Mouse (Mus musculus): ENCODE measurements around the gene Cdt1. TPM values are rescaled to one million over a fixed set of nuclear protein-coding genes. Genes with fewer than 3 reads are reported as not detected.
"Not testable (repeated sequence)": the region's sequence is repeated elsewhere in the genome, so short reads cannot be mapped to it uniquely, and the experiment has no call there.

Cdt1 gene
- total RNA-seq, 2 experiments from 2014 or later: 2.7 to 3.2 TPM

- no peak for DNase-seq (ENCODE audit: low spot score)
- intact Hi-C loops (cut with DNase I): no loop called here
Observed at GRCm38 (mm10) chr8:122571750-122572267, 4.0 kb downstream of the Cdt1 start.

DNA sequence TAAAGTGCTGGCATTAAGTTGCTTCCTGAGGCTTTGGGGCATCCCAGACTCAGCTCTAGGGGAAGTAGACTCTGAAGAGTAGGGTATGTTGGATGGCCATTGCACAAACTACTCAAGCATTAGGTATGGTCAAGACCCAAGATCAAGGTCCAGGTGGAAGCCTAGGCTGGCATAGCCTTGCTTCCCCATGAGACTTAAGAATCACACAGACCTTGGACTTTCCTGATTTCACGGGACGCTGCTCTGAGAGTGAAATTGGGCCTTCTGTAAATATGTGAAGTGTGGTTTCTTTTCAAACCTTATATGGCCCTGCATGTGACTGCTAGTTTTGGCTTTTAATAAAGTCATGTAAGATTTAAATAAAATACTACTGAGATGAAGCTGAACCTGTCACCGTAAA lies 4.9 kb downstream of the Cdt1 start:
- no peak for DNase-seq (ENCODE audit: low spot score)
- intact Hi-C loops (cut with DNase I): no loop called here

DNA sequence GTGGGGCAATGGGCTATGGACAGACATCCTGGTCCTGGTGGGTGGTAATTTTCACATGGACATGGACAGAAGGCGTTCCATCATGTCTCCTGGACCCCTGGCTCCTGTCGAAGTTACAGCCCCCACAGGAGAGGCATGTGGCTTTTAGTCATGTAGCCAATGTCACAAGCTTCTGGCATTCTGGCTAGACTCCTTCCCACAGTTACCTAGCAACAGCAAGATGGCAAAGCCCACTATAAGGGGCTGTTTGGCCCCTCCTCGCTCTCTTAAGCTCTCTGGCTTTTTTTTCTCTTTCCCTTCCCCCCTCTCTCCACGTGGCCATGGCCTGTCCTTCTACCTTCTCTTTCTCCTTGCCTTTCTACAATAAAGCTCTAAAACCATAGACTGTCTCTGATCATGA lies 5.4 kb downstream of the Cdt1 start:
- intact Hi-C loops (cut with DNase I); DNase-seq (ENCODE audit: low spot score): not testable (repeated sequence)

- no peak for DNase-seq (ENCODE audit: low spot score)
- intact Hi-C loops (cut with DNase I): no loop called here
Observed at GRCm38 (mm10) chr8:122573577-122573976, 5.8 kb downstream of the Cdt1 start.

DNA sequence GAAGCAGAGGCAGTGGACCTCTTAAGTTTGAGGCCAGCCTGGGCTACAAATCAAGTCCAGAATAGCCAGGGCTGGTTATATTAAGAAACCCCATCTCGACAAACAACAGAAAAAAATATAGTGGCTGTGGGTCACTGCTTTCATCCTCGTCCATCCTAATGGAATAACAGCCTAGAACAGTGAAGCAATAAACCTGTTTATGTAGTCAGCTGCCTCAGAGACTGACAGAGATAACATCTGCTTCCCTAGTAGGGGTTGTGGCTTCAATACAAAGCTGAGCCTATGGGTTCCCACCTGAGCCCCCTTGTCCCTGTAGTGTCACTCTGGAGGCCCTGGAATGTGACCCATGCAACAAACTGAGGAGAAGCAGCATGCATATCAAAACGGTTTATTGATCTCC lies 6.4 kb downstream of the Cdt1 start:
- DNase-seq (ENCODE audit: low spot score): no peak
- intact Hi-C loops (cut with DNase I): no loop called here

DNA sequence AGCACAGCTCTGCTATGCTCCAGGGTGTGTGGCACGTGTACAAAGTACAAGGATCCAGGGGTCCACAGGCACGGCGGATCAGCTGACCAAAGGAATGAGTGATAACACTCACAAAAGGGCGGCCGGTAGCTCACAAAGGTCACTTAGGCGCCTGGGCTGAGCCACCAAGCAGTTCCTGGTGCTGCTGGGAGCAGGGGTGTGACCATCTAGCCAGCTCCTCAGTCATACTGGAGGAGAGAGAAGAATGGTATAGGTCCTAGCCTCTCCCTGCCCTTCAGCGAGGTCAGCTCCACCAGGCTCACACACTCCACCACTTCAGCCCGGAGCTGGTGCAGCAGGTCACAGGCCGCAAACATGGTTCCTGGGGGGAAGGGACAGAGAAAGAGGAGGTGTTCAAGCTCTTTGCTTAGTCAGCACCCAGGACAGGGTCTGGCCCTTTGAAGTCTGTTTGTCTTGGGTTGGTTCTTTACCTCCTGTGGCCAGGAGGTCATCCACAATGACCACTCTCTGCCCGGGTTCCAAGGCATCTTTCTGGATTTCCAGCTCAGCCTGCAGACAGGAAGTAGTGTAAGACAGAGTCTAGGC lies 6.9 kb downstream of the Cdt1 start:
- DNase-seq (ENCODE audit: low spot score): no peak

DNA sequence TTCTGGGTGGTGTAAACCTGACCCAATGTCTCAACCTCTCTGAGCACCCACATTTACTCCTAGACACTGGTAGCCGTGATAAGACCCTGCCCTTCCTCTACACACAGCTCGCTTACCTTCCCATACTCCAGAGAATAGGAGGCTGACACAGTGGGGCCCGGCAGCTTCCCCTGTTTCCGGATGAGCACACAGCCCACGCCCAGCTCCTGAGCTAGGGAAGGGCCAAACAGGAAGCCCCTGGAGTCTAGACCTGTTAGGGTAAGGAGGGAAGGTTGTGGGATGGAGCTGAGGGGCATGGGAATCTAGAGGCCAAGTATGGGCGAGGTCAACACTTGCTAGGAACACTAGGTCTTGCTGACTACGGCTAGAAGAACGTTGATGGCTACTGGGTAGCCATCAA lies 7.5 kb downstream of the Cdt1 start:
- intact Hi-C loops (cut with DNase I): no loop called here
- DNase-seq (ENCODE audit: low spot score): no peak

More for the DNA sequence above, 6.9 kb downstream of the Cdt1 start:
- intact Hi-C loops (cut with DNase I): no loop called here

- DNase-seq (ENCODE audit: low spot score): no peak
- intact Hi-C loops (cut with DNase I): no loop called here
Observed at GRCm38 (mm10) chr8:122575735-122576647, 8.2 kb downstream of the Cdt1 start.

DNA sequence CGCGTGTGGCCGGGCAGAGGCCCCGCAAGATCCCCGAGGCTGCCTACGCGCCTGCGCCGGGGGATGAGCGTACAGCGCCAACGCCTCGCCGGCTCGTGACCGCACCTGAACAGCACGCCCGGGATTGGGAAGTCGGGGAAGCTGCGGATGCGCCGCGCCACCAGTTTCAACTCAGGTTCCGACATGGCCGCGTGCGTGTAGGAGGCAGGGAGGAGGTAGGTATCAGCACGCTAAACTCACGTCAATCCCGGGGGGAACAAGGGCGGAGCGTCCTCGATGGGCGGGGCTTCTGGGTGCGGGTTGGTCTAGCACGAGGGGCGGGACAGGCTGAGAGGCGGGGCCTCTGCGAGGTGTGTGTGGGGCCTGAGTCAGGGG lies 8.8 kb downstream of the Cdt1 start, which contains the start of gene Aprt:
Gene Aprt, minus strand, starts transcription at position 262 of the 375 bp plus-strand sequence.
- DNase-seq (ENCODE audit: low spot score): peak; percentile 87
- intact Hi-C loops (cut with DNase I): no loop called here

- DNase-seq (ENCODE audit: low spot score): no peak
- intact Hi-C loops (cut with DNase I): no loop called here
Observed at GRCm38 (mm10) chr8:122577116-122577515, 9.3 kb downstream of the Cdt1 start.

GRCm38 (mm10) chr8:122579196-122579595 lies 11.4 kb downstream of the Cdt1 start:
- DNase-seq (ENCODE audit: low spot score): no peak
- intact Hi-C loops (cut with DNase I): no loop called here

DNA sequence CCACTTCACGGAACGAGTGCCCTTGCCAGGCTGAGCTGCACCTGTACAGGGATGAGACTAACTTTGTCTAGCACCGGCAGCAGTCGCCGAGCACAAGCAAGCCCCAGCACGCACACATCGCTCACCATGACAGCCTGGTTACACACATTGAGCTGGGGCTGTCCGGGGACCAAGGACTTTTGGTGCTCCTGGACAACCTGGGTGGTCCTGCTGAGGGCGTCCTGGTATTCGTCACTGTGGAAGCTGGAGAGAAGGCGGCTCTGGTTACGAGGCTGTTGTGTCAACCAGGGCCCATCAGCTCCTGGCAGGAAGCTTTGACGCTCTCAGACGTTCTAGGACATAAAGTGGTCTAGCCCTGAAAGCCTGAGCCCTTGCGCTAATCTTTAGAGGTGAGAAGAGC lies 13.1 kb downstream of the Cdt1 start:
- no peak for DNase-seq (ENCODE audit: low spot score)
- intact Hi-C loops (cut with DNase I): no loop called here

DNA sequence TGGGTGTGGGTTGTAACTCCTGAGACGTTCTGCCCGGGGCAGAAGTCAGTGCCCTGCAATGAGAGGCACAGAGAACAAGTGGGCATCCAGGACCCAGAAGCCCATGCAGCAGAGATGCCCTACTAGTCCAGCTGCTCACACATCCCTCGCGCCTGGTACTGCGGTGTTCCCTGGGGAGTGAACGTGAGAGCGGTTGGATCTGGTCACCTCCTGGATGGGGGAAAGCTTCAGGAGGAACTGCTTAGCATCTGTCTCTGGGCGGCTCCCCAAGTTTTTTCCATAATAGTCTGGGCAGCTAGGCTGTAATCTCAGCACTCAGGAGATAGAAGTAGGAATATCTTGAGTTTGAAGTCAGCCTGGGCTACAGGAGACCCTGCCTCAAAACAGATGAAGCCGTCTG lies 17.2 kb downstream of the Cdt1 start:
- intact Hi-C loops (cut with DNase I): no loop called here

GRCm38 (mm10) chr8:122585411-122585891 lies 17.6 kb downstream of the Cdt1 start:
- intact Hi-C loops (cut with DNase I): no loop called here
- DNase-seq (ENCODE audit: low spot score): no peak

More for the DNA sequence above, 17.2 kb downstream of the Cdt1 start:
- no peak for DNase-seq (ENCODE audit: low spot score)

DNA sequence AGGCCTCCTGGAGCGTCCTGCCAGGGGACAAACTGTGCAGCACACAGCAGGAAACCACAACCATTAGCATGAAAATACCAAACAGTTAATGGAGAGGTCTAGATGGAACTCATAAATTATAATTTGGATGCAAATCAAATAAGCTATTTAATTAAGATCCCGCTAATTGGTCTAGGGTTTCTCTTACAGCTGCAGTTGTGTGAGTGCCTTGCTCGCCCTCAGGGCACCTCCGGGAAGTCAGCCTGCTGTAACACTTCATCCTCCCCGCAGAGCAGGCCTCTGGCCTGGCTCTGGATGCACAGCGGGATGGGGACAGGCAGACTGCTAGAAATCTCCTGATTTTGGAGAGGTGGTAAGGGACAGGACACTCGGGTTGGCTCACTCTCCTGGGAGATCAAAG lies 18.4 kb downstream of the Cdt1 start:
- DNase-seq (ENCODE audit: low spot score): no peak
- intact Hi-C loops (cut with DNase I): no loop called here

GRCm38 (mm10) chr8:122586749-122587148 lies 18.9 kb downstream of the Cdt1 start:
- no peak for DNase-seq (ENCODE audit: low spot score)

DNA sequence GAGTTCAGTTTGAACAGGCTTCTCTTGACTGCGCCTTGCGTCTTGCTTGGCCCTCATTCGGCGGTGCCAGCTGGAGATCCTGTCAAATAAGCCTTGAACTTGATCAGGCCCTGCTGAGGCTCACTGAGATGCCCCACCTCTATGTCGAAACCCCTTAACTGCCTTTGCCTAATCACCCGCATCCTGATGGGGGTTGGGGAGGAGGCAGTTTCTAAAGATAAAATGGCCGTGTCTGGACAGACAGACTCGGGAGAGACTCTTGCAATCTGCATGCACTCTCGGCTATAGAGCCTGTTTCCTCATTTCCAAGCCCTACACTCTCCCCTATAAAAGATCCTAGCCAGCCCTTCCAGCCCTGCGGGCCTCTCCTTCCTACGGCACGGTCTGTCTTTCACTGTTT lies 25.4 kb downstream of the Cdt1 start:
- no peak for DNase-seq (ENCODE audit: low spot score)
- intact Hi-C loops (cut with DNase I): no loop called here

More at GRCm38 (mm10) chr8:122586749-122587148, 18.9 kb downstream of the Cdt1 start:
- intact Hi-C loops (cut with DNase I): no loop called here

DNA sequence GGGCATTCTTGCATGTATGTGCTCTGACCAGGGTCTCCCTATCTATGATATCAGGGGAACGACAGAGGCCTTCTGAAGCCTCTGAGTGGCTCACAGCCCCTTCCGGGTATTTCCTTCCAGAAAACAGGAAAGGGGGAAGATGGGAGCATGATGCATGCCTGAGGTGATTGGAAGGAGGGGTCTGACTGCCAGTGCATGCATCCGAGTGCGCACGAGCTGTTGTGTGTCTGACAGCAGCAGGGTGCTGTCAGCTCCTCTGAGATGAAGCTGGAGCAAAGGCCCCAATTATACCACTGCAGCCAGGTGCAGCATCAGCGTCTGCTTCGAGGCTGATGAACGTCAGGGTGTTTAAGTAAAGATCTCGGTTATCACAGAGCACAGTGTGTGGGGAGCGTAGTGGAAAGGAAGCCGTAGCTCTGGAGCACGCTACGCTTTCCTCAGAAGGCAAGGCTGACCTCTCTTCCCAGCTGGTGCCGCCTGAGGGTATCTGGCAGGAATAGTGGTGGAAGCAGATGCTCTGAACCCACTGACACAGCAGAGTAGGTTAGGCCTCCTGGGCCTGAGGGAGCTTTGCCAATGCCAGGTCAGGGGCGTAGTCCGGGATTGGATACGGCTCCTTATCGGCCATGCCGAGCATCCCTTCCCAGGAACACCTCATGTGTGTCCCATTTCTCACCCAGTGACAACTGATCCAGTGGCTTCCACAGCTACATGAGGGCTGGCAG lies 26.1 kb downstream of the Cdt1 start:
- intact Hi-C loops (cut with DNase I): no loop called here
- no peak for DNase-seq (ENCODE audit: low spot score)

- DNase-seq (ENCODE audit: low spot score): no peak
- intact Hi-C loops (cut with DNase I): no loop called here
Observed at GRCm38 (mm10) chr8:122596031-122596430, 28.2 kb downstream of the Cdt1 start.

DNA sequence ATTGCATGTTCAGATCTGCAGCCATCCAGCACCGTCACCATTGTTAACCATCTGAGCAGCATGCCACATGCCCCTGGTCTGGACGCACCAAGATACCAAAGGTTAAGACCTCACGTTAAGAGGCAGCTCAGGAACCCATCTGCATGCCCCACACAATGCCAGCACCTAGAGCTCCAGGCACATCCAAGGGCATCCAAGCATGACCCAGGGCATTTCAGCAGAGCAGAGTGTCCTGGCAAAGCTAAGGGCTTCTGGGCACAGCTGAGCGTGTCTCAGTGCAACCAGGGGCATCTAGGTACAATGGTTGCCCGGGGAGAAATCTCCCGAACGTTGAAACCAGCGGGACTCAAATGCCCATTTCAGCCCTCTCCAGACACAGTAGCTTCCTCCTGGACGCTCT lies 32.9 kb downstream of the Cdt1 start:
- no peak for DNase-seq (ENCODE audit: low spot score)
- intact Hi-C loops (cut with DNase I): no loop called here

Measured in heart, postnatal 25 days (tissue).